Mouse (Mus musculus): ENCODE data around the gene Gm10642. TPM values are rescaled to one million over a fixed set of nuclear protein-coding genes. Genes with fewer than 3 reads are reported as not detected.

Gene Gm10642
- polyA plus RNA-seq, 1 experiment from 2014 or later: 0.24 TPM

DNA sequence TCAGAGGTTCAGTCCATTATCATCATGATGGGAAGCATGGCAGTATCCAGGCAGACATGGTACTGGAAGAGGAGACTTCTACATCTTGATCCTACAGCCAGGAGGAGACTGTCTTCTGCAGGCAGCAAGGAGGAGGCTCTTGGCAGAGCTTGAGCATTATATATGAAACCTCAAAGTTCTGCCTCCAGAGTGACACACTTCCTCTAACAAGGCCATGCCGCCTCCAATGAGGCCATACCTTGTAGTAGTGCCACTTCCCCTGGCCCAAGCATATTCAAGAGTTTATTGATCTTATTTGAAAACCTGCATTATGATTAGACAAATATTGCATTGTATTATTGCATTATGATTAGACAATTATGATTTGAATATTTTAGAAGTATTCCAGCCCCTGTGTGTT, 50.4 kb downstream of the Gm10642 start:
- H3K27ac ChIP-seq (replicated peaks): no peak overlapping the region
- no peaks in the 10 kb centered on the region for H3K27me3 ChIP-seq
- no peak overlapping the region for H3K4me2 ChIP-seq (replicated peaks)
- no peak for ATAC-seq (replicated peaks)
- no peaks in the 10 kb centered on the region for H3K9me3 ChIP-seq
- no peak overlapping the region for H3K4me3 ChIP-seq
- no peaks in the 10 kb centered on the region for H3K36me3 ChIP-seq
- 97% methylated on average over 1 of the region's 1 CpGs for WGBS
- no peak overlapping the region for H3K9ac ChIP-seq (replicated peaks)
- no peaks in the 10 kb centered on the region for H3K4me1 ChIP-seq

Other genes with a start within 250 kb of the Gm10642 start
- 72.5 and 76.0 TPM in 2 replicates for gene Ccnb2, start 234.7 kb upstream of the Gm10642 start, polyA plus RNA-seq (2015; fragmentation: Nextera tagmentation; extraction: Ambion mirVana)
- 37.6 TPM in 2 replicates for gene Rnf111, start 152.5 kb upstream of the Gm10642 start, polyA plus RNA-seq (2015; fragmentation: Nextera tagmentation; extraction: Ambion mirVana)
- gene Sltm, start 113.5 kb upstream of the Gm10642 start, polyA plus RNA-seq (2015; fragmentation: Nextera tagmentation; extraction: Ambion mirVana): 70.9 and 71.1 TPM in 2 replicates
- gene Mindy2, start 923 bp downstream of the Gm10642 start, polyA plus RNA-seq (2015; fragmentation: Nextera tagmentation; extraction: Ambion mirVana): 16.6 and 19.4 TPM in 2 replicates
- 61.3 and 63.7 TPM in 2 replicates for gene Adam10, start 22.7 kb downstream of the Gm10642 start, polyA plus RNA-seq (2015; fragmentation: Nextera tagmentation; extraction: Ambion mirVana)

Measured in forebrain, embryonic 15.5 days (tissue).